Mouse (Mus musculus) MEL (cell line): Measurements from ENCODE around the gene Rapgef1. TPM values are rescaled to one million over a fixed set of nuclear protein-coding genes. Genes with fewer than 3 reads are reported as not detected.

Source experiments
- DNase-seq: peaks from one replicate; pipeline ENCODE4 v3.0.0; 2011; ENCODE audit warnings: low read depth, low spot score
- H3K27ac ChIP-seq: 2 replicates; pipeline ENCODE4 v1.5.1; 2012; ENCODE audit warnings: low read depth, mild to moderate bottlenecking, control low read depth, low read length, moderate library complexity; ENCODE audit not compliant: control insufficient read depth
- H3K27me3 ChIP-seq, 2 experiments: fragments of 150-350 bp in 1 of 2; sonication (generic) in 1 of 2; 2 replicates each; pipeline ENCODE4 v1.6.1; 2012; ENCODE audit warnings: low read length in 2 of 2, mild to moderate bottlenecking in 2 of 2, improper control_type of control experiment in 1 of 2, moderate library complexity in 1 of 2; ENCODE audit not compliant: insufficient read depth in 2 of 2, control insufficient read depth in 1 of 2
- H3K36me3 ChIP-seq, 2 experiments: 2 replicates each; pipeline ENCODE4 v1.6.1; 2012 to 2014; ENCODE audit warnings: low read length in 2 of 2, improper control_type of control experiment in 1 of 2, inconsistent platforms in 1 of 2, mild to moderate bottlenecking in 1 of 2; ENCODE audit not compliant: insufficient read depth in 2 of 2, control insufficient read depth in 1 of 2
- H3K4me1 ChIP-seq, 2 experiments: fragments of 150-350 bp in 1 of 2; sonication (generic) in 1 of 2; 2 replicates each; pipeline ENCODE4 v1.6.1; 2012; ENCODE audit warnings: low read length in 2 of 2, improper control_type of control experiment in 1 of 2, mild to moderate bottlenecking in 1 of 2; ENCODE audit not compliant: insufficient read depth in 2 of 2, control insufficient read depth in 1 of 2
- H3K4me3 ChIP-seq, 2 experiments: fragments of 150-350 bp in 1 of 2; sonication (generic) in 1 of 2; 2 replicates each; pipeline ENCODE4 v1.5.1; 2012; ENCODE audit warnings: low read depth in 2 of 2, low read length in 2 of 2, mild to moderate bottlenecking in 2 of 2, moderate library complexity in 2 of 2, control low read depth in 1 of 2, improper control_type of control experiment in 1 of 2; ENCODE audit not compliant: control insufficient read depth in 1 of 2, insufficient read depth in 1 of 2
- H3K79me2 ChIP-seq: 2 replicates; pipeline ENCODE4 v1.6.1; 2012; ENCODE audit warnings: mild to moderate bottlenecking, low read length, moderate library complexity; ENCODE audit not compliant: control insufficient read depth, poor library complexity, insufficient read depth
- H3K9ac ChIP-seq: 2 replicates; pipeline ENCODE4 v1.6.1; 2012; ENCODE audit warnings: low read depth, mild to moderate bottlenecking, control low read depth, low read length, moderate library complexity; ENCODE audit not compliant: control insufficient read depth, poor library complexity, severe bottlenecking
- H3K9me3 ChIP-seq: fragments of 150-350 bp; sonication (generic); replicated peaks from 2 replicates; pipeline ENCODE4 v1.6.1; 2012; ENCODE audit warnings: mild to moderate bottlenecking, low read length, improper control_type of control experiment, moderate library complexity; ENCODE audit not compliant: insufficient read depth
- CHD2 ChIP-seq: IDR thresholded peaks from 2 replicates; pipeline ENCODE4 v1.6.1; 2011; ENCODE audit warnings: low read length, improper control_type of control experiment
- ELF1 ChIP-seq: IDR thresholded peaks from 2 replicates; pipeline ENCODE4 v1.6.1; 2014; ENCODE audit warnings: low read depth, mild to moderate bottlenecking, inconsistent platforms, low read length, improper control_type of control experiment, moderate library complexity
- GABPA ChIP-seq: IDR thresholded peaks from 2 replicates; pipeline ENCODE4 v1.6.1; 2012; ENCODE audit warnings: low read depth, mild to moderate bottlenecking, inconsistent platforms, low read length, improper control_type of control experiment, moderate library complexity
- GATA1 ChIP-seq: IDR thresholded peaks from 2 replicates; pipeline ENCODE4 v1.6.1; 2011; ENCODE audit warnings: low read depth, low read length, improper control_type of control experiment
- HCFC1 ChIP-seq: IDR thresholded peaks from 2 replicates; pipeline ENCODE4 v1.6.1; 2012; ENCODE audit warnings: low read depth, mild to moderate bottlenecking, inconsistent platforms, low read length, improper control_type of control experiment, moderate library complexity
- KAT2A ChIP-seq: conservative IDR thresholded peaks from 2 replicates; pipeline ENCODE4 v1.6.1; 2012; ENCODE audit warnings: low read depth, low read length, improper control_type of control experiment, inconsistent platforms
- MAX ChIP-seq: IDR thresholded peaks from 2 replicates; pipeline ENCODE4 v1.6.1; 2011; ENCODE audit warnings: low read length, improper control_type of control experiment
- MAZ ChIP-seq: IDR thresholded peaks from 2 replicates; pipeline ENCODE4 v1.6.1; 2012; ENCODE audit warnings: low read depth, mild to moderate bottlenecking, inconsistent platforms, low read length, improper control_type of control experiment
- MXI1 ChIP-seq: IDR thresholded peaks from 2 replicates; pipeline ENCODE4 v1.6.1; 2011; ENCODE audit warnings: mild to moderate bottlenecking, low read depth, low read length, improper control_type of control experiment
- MYC ChIP-seq: IDR thresholded peaks from 2 replicates; pipeline ENCODE4 v1.6.1; 2011; ENCODE audit warnings: low read depth, mild to moderate bottlenecking, low read length, improper control_type of control experiment, moderate library complexity
- NRF1 ChIP-seq: IDR thresholded peaks from 2 replicates; pipeline ENCODE4 v1.6.1; 2014; ENCODE audit warnings: low read depth, mild to moderate bottlenecking, inconsistent platforms, low read length, improper control_type of control experiment, moderate library complexity; ENCODE audit not compliant: poor library complexity, insufficient read depth, severe bottlenecking
- POLR2A ChIP-seq, 2 experiments: IDR thresholded peaks; 2 replicates each; pipeline ENCODE4 v1.6.1; 2011 to 2012; ENCODE audit warnings: low read length in 2 of 2, mild to moderate bottlenecking in 2 of 2, control low read depth in 1 of 2, improper control_type of control experiment in 1 of 2, low read depth in 1 of 2, moderate library complexity in 1 of 2; ENCODE audit not compliant: control insufficient read depth in 1 of 2, insufficient read depth in 1 of 2, poor library complexity in 1 of 2
- POLR2AphosphoS5 ChIP-seq: IDR thresholded peaks from 2 replicates; pipeline ENCODE4 v1.6.1; 2012; ENCODE audit warnings: low read depth, borderline replicate concordance, mild to moderate bottlenecking, inconsistent platforms, low read length, moderate library complexity, mixed read lengths
- RAD21 ChIP-seq: IDR thresholded peaks from 2 replicates; pipeline ENCODE4 v1.6.1; 2011; ENCODE audit warnings: mild to moderate bottlenecking, low read depth, low read length, improper control_type of control experiment
- SMC3 ChIP-seq: IDR thresholded peaks from 2 replicates; pipeline ENCODE4 v1.6.1; 2011; ENCODE audit warnings: low read depth, low read length, improper control_type of control experiment
- TCF12 ChIP-seq: IDR thresholded peaks from 2 replicates; pipeline ENCODE4 v1.6.1; 2014; ENCODE audit warnings: low read depth, mild to moderate bottlenecking, inconsistent platforms, low read length, improper control_type of control experiment, moderate library complexity
- UBTF ChIP-seq: IDR thresholded peaks from 2 replicates; pipeline ENCODE4 v1.6.1; 2012; ENCODE audit warnings: low read depth, mild to moderate bottlenecking, inconsistent platforms, low read length, improper control_type of control experiment, moderate library complexity, borderline replicate concordance; ENCODE audit not compliant: insufficient read depth
- ZC3H11A ChIP-seq: IDR thresholded peaks from 2 replicates; pipeline ENCODE4 v1.6.1; 2012; ENCODE audit warnings: low read depth, mild to moderate bottlenecking, inconsistent platforms, low read length, improper control_type of control experiment
- ZKSCAN1 ChIP-seq: IDR thresholded peaks from 2 replicates; pipeline ENCODE4 v1.6.1; 2012; ENCODE audit warnings: low read depth, mild to moderate bottlenecking, inconsistent platforms, low read length, improper control_type of control experiment, moderate library complexity
- ZMIZ1 ChIP-seq: IDR thresholded peaks from 2 replicates; pipeline ENCODE4 v1.6.1; 2012; ENCODE audit warnings: low read depth, mild to moderate bottlenecking, inconsistent platforms, low read length, improper control_type of control experiment, moderate library complexity
- ZNF384 ChIP-seq: IDR thresholded peaks from 2 replicates; pipeline ENCODE4 v1.6.1; 2012; ENCODE audit warnings: low read depth, mild to moderate bottlenecking, inconsistent platforms, low read length, improper control_type of control experiment
- polyA plus RNA-seq, 2 experiments: library from polyadenylated mRNA; stranded (reverse) in 1 of 2; unstranded in 1 of 2; fragments of >175 nt in 1 of 2; fragments of >200 nt in 1 of 2; gene quantifications; 2 replicates each; pipeline versions ENCODE4 v1.2.1 to v1.2.4; 2012; ENCODE audit warnings: low replicate concordance in 2 of 2, low read depth in 1 of 2; ENCODE audit not compliant: insufficient read length in 2 of 2, insufficient read depth in 1 of 2, missing spikeins in 1 of 2
- total RNA-seq: library from RNA; depleted of rRNA; stranded (reverse); fragments of 300-350 nt; gene quantifications from 2 replicates; pipeline ENCODE4 v1.2.3, GENCODE M21; 2012

The Rapgef1 gene
- total and polyA plus RNA-seq, 3 experiments: 57.2 to 88.3 (median 77.0) TPM

GRCm38 (mm10) chr2:29628763-29629181 is 9.3 kb downstream of the Rapgef1 start:
- DNase-seq: no peak
- peaks cover 22 to 65% of the 10 kb centered on the region in 2 experiments for H3K4me1 ChIP-seq
- H3K4me3 ChIP-seq: no peak overlapping the region
- TF ChIP-seq KAT2A (no peak), ZC3H11A (no peak), POLR2AphosphoS5 (no peak)
- no peaks in the 10 kb centered on the region for H3K27me3 ChIP-seq
- H3K9me3 ChIP-seq: no peaks in the 10 kb centered on the region
- no peak overlapping the region for H3K9ac ChIP-seq
- no peak overlapping the region for H3K27ac ChIP-seq
- H3K79me2 ChIP-seq: peaks cover 79% of the 10 kb centered on the region
- peaks cover 0 to 58% of the 10 kb centered on the region in 2 experiments; a peak in 2 of 4 replicates for H3K36me3 ChIP-seq

GRCm38 (mm10) chr2:29629311-29629710 is 9.8 kb downstream of the Rapgef1 start:
- H3K27me3 ChIP-seq: no peaks in the 10 kb centered on the region
- H3K27ac ChIP-seq: no peak overlapping the region
- TF ChIP-seq TCF12 (no peak), UBTF (no peak), ZMIZ1 (no peak), MAZ (no peak), MYC (no peak), SMC3 (no peak), HCFC1 (no peak), GATA1 (no peak), ELF1 (no peak), POLR2A (IDR thresholded peaks at IDR 0.05; ENCODE audit: control insufficient read depth in 1 of 2, insufficient read depth in 1 of 2, low read depth in 1 of 2, low read length in 2 of 2, poor library complexity in 1 of 2) (no peak), MAX (no peak), ZKSCAN1 (no peak), MXI1 (no peak), ZNF384 (no peak), CHD2 (no peak), GABPA (no peak), RAD21 (no peak), NRF1 (no peak)
- peaks cover 0 to 56% of the 10 kb centered on the region in 2 experiments; a peak in 2 of 4 replicates for H3K36me3 ChIP-seq
- no peak for DNase-seq
- H3K9me3 ChIP-seq: no peaks in the 10 kb centered on the region
- no peak overlapping the region for H3K4me3 ChIP-seq
- H3K9ac ChIP-seq: no peak overlapping the region
- peaks cover 26 to 63% of the 10 kb centered on the region in 2 experiments for H3K4me1 ChIP-seq
- H3K79me2 ChIP-seq: peaks cover 79% of the 10 kb centered on the region
